Mouse (Mus musculus) CH12.LX (cell line): ENCODE measurements at regions not wholly inside any gene's neighbourhood (a gene's known extent, or its start where the extent isn't known, plus 50 kb on each side); places are given as distances from the start of the nearest gene placed in this dataset.

Source experiments
- BHLHE40 ChIP-seq: IDR thresholded peaks from 2 replicates; pipeline ENCODE4 v1.6.1; 2011; ENCODE audit warnings: mild to moderate bottlenecking, low read depth, low read length, improper control_type of control experiment
- CTCF ChIP-seq, 2 experiments: IDR thresholded peaks in 1 of 2; conservative IDR thresholded peaks in 1 of 2; 2 replicates each; pipeline ENCODE4 v1.5.1; 2011 to 2012; ENCODE audit warnings: low read depth in 2 of 2, low read length in 2 of 2, improper control_type of control experiment in 1 of 2, inconsistent platforms in 1 of 2, mild to moderate bottlenecking in 1 of 2, moderate library complexity in 1 of 2
- EP300 ChIP-seq: IDR thresholded peaks from 2 replicates; pipeline ENCODE4 v1.6.1; 2011; ENCODE audit warnings: low read length, improper control_type of control experiment
- ETS1 ChIP-seq: conservative IDR thresholded peaks from 2 replicates; pipeline ENCODE4 v1.6.1; 2012; ENCODE audit warnings: low read depth, mild to moderate bottlenecking, inconsistent platforms, low read length, improper control_type of control experiment, moderate library complexity
- GABPA ChIP-seq: IDR thresholded peaks from 2 replicates; pipeline ENCODE4 v1.6.1; 2012; ENCODE audit warnings: low read depth, low read length, improper control_type of control experiment, inconsistent platforms; ENCODE audit not compliant: insufficient replicate concordance
- KAT2A ChIP-seq: IDR thresholded peaks from 2 replicates; pipeline ENCODE4 v1.6.1; 2012; ENCODE audit warnings: low read length, improper control_type of control experiment, inconsistent platforms; ENCODE audit not compliant: insufficient replicate concordance
- MAX ChIP-seq: IDR thresholded peaks from 2 replicates; pipeline ENCODE4 v1.6.1; 2011; ENCODE audit warnings: low read length, improper control_type of control experiment
- NRF1 ChIP-seq: IDR thresholded peaks from 2 replicates; pipeline ENCODE4 v1.6.1; 2014; ENCODE audit warnings: low read depth, mild to moderate bottlenecking, inconsistent platforms, low read length, improper control_type of control experiment, moderate library complexity
- PAX5 ChIP-seq: IDR thresholded peaks from 2 replicates; pipeline ENCODE4 v1.6.1; 2012; ENCODE audit warnings: low read length, inconsistent platforms, mixed read lengths
- POLR2A ChIP-seq: IDR thresholded peaks from 2 replicates; pipeline ENCODE4 v1.6.1; 2011; ENCODE audit warnings: low read depth, mild to moderate bottlenecking, improper control_type of control experiment, low read length
- RAD21 ChIP-seq: IDR thresholded peaks from 2 replicates; pipeline ENCODE4 v1.6.1; 2011; ENCODE audit warnings: low read depth, mild to moderate bottlenecking, low read length, improper control_type of control experiment, moderate library complexity
- TBP ChIP-seq: conservative IDR thresholded peaks from 2 replicates; pipeline ENCODE4 v1.6.1; 2011; ENCODE audit warnings: low read depth, low read length, improper control_type of control experiment
- ZKSCAN1 ChIP-seq: IDR thresholded peaks from 2 replicates; pipeline ENCODE4 v1.6.1; 2012; ENCODE audit warnings: low read depth, inconsistent platforms, low read length, improper control_type of control experiment, borderline replicate concordance
- ZMIZ1 ChIP-seq: IDR thresholded peaks from 2 replicates; pipeline ENCODE4 v1.6.1; 2012; ENCODE audit warnings: low read depth, mild to moderate bottlenecking, inconsistent platforms, low read length, improper control_type of control experiment

- TF ChIP-seq CTCF (conservative IDR thresholded peaks at IDR 0.05 in 1 of 2, IDR thresholded peaks at IDR 0.05 in 1 of 2; ENCODE audit: low read depth in 2 of 2, low read length in 2 of 2) (no peak), TBP (no peak), GABPA (no peak), POLR2A (peak; percentile 63; the same call in 1 of the 2 replicates), NRF1 (no peak), ETS1 (no peak), PAX5 (no peak), KAT2A (no peak), ZKSCAN1 (no peak), EP300 (no peak), ZMIZ1 (no peak), MAX (no peak), BHLHE40 (no peak), RAD21 (no peak)
These were observed 70.4 kb upstream of the Adam6b start for GRCm38 (mm10) chr12:113418731-113419402.
